Comparison of ENCODE assay signal across 20 mouse cellular contexts in genomic region chr11:98113504-98113903, GRCm38 (mm10). TPM values are rescaled to one million over a fixed set of nuclear protein-coding genes. Genes with fewer than 3 reads are reported as not detected.
A peak's percentile ranks its signal among the peaks of the same experiment; 100 is the strongest.
DNase-seq lines count a peak whose midpoint lies in the region; ATAC-seq and TF ChIP-seq lines count a peak whose summit lies in the region.
"Had no signal": no experiment of that assay in that cellular context is flagged by ENCODE, and none has a peak within 500 bp of the region (broad histone marks: within the 10 kb centered on the region; RNA-seq: fewer than 3 reads in every experiment).

No protein-coding gene starts in this region.

- no peaks in the 10 kb centered on the region for H3K79me2 ChIP-seq in heart, adult 2 months (replicated peaks; ENCODE audit: control insufficient read depth, insufficient read depth, low read length)

- TF ChIP-seq EP300 in heart, adult 2 months (IDR thresholded peaks at IDR 0.05; ENCODE audit: insufficient read depth, low read depth, low read length), result no peak

- peak; percentile 43 for TF ChIP-seq CTCF in heart, adult 2 months (IDR thresholded peaks at IDR 0.05)

- H3K4me2 ChIP-seq in heart, embryonic 11.5 days, result no peak overlapping the region
- H3K4me2 ChIP-seq: forebrain, embryonic 13.5 days; hindbrain, embryonic 15.5 days had no signal

- WGBS in heart, adult 2 months, result 43% methylated on average over 4 of the region's 4 CpGs
- 60% methylated on average over 4 of the region's 4 CpGs for WGBS in heart, embryonic 11.5 days (ENCODE audit: insufficient replicate concordance)

- intact Hi-C loops in heart, adult 2 months (cut with DNase I), result no loop called here

- H3K27me3 ChIP-seq in heart, adult 2 months (ENCODE audit: control insufficient read depth, insufficient read depth, low read length), result no peaks in the 10 kb centered on the region
- no peaks in the 10 kb centered on the region for H3K27me3 ChIP-seq in heart, embryonic 11.5 days (ENCODE audit: control insufficient read depth, insufficient read depth, low read length)
- H3K27me3 ChIP-seq: forebrain, embryonic 13.5 days; hindbrain, embryonic 15.5 days had no signal

- DNase-seq in adrenal gland, postnatal 14 days, result peak; percentile 19
- no peak for DNase-seq in adrenal gland, postnatal 36 days
- DNase-seq in heart, adult 2 months, result peak in 1 of 2 experiments; percentile 24
- DNase-seq in retina, adult 2 months (ENCODE audit: low read depth, low spot score), result peak; percentile 41
- DNase-seq in retina, embryonic 14.5 days (ENCODE audit: low spot score), result no peak
- DNase-seq in thymus, postnatal 14 days, result no peak
- DNase-seq: adrenal gland, postnatal 10 days; B cell, adult 2 months; cerebellum, adult 2 months; cerebellum, postnatal 10 days; forebrain, postnatal 0 days; gastrocnemius, postnatal 25 days; kidney, adult 8-10 months had no signal

- peaks cover 6% of the 10 kb centered on the region for H3K4me1 ChIP-seq in heart, adult 2 months (ENCODE audit: control insufficient read depth, insufficient read depth, low read length)
- no peaks in the 10 kb centered on the region for H3K4me1 ChIP-seq in heart, embryonic 11.5 days (ENCODE audit: control insufficient read depth, insufficient read depth, low read length)
- H3K4me1 ChIP-seq: embryonic facial prominence, embryonic 10.5 days; forebrain, embryonic 13.5 days; hindbrain, embryonic 15.5 days had no signal

- H3K27ac ChIP-seq in heart, adult 2 months, result peak overlapping the region; percentile 84
- no peak overlapping the region for H3K27ac ChIP-seq in heart, embryonic 11.5 days (ENCODE audit: low read depth, low read length)
- H3K27ac ChIP-seq: embryonic facial prominence, embryonic 10.5 days; forebrain, embryonic 13.5 days; hindbrain, embryonic 15.5 days had no signal

- TF ChIP-seq POLR2A in heart, adult 2 months (IDR thresholded peaks at IDR 0.05; ENCODE audit: insufficient read depth, low read depth, low read length), result no peak

- no peak for ATAC-seq in heart, embryonic 11.5 days (replicated peaks; ENCODE audit: insufficient number of reproducible peaks, low FRiP score, low TSS enrichment)
- ATAC-seq: CD4-positive, CD25-positive, alpha-beta regulatory T cell, adult 4 months; forebrain, embryonic 13.5 days; forebrain, postnatal 0 days; intestine, postnatal 0 days had no signal

- no peaks in the 10 kb centered on the region for H3K9me3 ChIP-seq in heart, embryonic 11.5 days (replicated peaks; ENCODE audit: control insufficient read depth, low read length)
- H3K9me3 ChIP-seq: embryonic facial prominence, embryonic 10.5 days; forebrain, embryonic 13.5 days; G1E; hindbrain, embryonic 15.5 days had no signal

- peaks cover 12% of the 10 kb centered on the region for H3K36me3 ChIP-seq in heart, adult 2 months (ENCODE audit: control insufficient read depth, insufficient read depth, low read length)
- H3K36me3 ChIP-seq in heart, embryonic 11.5 days (ENCODE audit: control insufficient read depth, insufficient read depth, low read length), result peaks cover 2% of the 10 kb centered on the region; the same call in 1 of the 2 replicates

- no peak overlapping the region for H3K4me3 ChIP-seq in heart, adult 2 months
- H3K4me3 ChIP-seq in heart, embryonic 11.5 days (ENCODE audit: low read depth, low read length), result no peak overlapping the region
- H3K4me3 ChIP-seq: embryonic facial prominence, embryonic 10.5 days; forebrain, embryonic 13.5 days; hindbrain, embryonic 15.5 days had no signal

- H3K9ac ChIP-seq in heart, adult 2 months (ENCODE audit: low read depth, low read length), result no peak overlapping the region
- H3K9ac ChIP-seq in heart, embryonic 11.5 days (ENCODE audit: low read depth, low read length), result no peak overlapping the region
- H3K9ac ChIP-seq: forebrain, embryonic 13.5 days; forebrain, postnatal 0 days; hindbrain, embryonic 15.5 days had no signal

RNA-seq across cellular contexts. Expression of gene Fbxl20, which starts 36.7 kb away (rescaled TPM):
- total RNA-seq in adrenal gland, postnatal 14 days (2021), result 26.2 and 28.2 TPM in 2 replicates
- total RNA-seq in adrenal gland, postnatal 36 days (2021), result 10 to 100 TPM; 31.8 to 42.9 TPM
- 10 to 100 TPM; 14.3 to 14.4 TPM for total RNA-seq in heart, adult 2 months (2021)
- 10.7 and 16.0 TPM in 2 replicates for polyA plus RNA-seq in heart, adult 2 months (2012; rRNA removed)
- polyA plus RNA-seq in heart, embryonic 11.5 days (2014; fragmentation: Nextera tagmentation; extraction: Ambion mirVana), result 12.9 and 15.5 TPM in 2 replicates

Comparison
In these comparisons a context has a peak if more than half of its experiments do, and no peak if none do; other contexts are left out.
1. DNase-seq: peak in adrenal gland, postnatal 14 days (single experiment) and retina, adult 2 months (single experiment); none in adrenal gland, postnatal 36 days (0 of 2), retina, embryonic 14.5 days (single experiment) and thymus, postnatal 14 days (single experiment).